Mouse (Mus musculus): ENCODE results near the gene Dock4.

DNA sequence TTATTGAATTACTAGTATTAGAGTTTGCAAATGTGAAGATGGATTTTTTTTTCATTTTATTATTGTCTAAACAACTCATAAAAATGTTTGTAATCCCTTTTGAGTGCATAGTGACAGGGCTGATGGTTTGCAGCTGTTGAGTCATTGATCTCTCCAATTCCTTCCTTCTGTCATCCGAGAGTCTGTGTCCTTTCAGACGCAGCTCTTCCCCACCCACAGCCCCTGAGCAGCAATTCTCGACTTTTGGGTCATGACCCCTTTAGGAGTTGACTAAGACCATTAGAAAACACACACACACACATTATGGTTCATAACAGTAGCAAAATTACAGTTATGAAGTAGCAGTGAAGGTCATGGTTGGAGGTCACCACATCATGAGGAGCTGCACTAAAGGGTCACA lies 380.7 kb downstream of the Dock4 start:
- no peak for TF ChIP-seq CTCF (IDR thresholded peaks at IDR 0.05; ENCODE audit: control insufficient read depth, insufficient read depth, insufficient replicate concordance, low read depth, low read length)
- TF ChIP-seq POLR2A (IDR thresholded peaks at IDR 0.05; ENCODE audit: control insufficient read depth, low read depth, low read length), result no peak
